Mouse (Mus musculus): ENCODE measurements around the gene Hs6st2. TPM values are rescaled to one million over a fixed set of nuclear protein-coding genes. Genes with fewer than 3 reads are reported as not detected.
A peak's percentile ranks its signal among the peaks of the same experiment; 100 is the strongest.

The Hs6st2 gene
- polyA plus RNA-seq, 1 experiment = not detected

DNA sequence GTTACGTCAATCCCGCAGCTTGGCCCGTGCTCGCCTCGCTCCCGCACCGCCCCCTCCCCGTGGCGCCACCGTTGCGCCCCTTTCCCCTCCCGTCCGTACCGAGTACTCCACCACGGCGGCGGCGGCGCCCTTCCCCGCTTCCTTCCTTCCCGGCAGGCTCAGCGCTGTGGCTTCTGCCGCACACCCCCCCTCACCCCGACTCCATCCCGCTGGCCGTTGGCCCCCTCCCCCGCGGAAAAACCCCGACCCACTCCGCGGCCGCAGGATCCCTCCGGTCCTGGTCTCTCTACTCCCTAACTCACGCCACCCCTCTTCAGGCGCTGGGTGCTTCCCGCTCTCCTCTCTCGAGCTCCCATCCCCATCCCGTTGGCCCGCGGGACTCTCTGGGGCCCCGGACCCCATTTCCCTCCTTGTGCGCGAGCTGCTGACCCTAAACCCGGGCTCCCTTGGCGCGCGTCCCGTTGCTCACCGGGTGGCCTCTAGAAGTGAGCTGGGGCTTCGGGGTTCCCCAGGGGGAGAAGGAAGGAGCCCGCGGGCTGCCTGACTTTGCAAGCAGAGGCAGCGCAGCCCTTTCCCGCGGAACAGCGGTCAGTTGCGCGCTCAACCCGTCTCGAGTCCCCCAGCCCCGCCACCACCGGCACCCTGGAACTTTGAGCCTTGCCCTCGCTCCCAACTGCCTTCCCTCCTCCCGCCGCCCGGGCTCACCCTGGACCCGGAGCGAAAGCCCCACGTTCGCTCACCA lies 1.1 kb downstream of the Hs6st2 start:
- H3K4me3 ChIP-seq (replicated peaks) = peak overlapping the region; percentile 70
- H3K4me1 ChIP-seq = peaks cover 4% of the 10 kb centered on the region; the same call in 1 of the 2 replicates
- peaks cover 22% of the 10 kb centered on the region for H3K9me3 ChIP-seq
- no peaks in the 10 kb centered on the region for H3K36me3 ChIP-seq (replicated peaks; ENCODE audit: low read length)
- peaks cover 54% of the 10 kb centered on the region for H3K27me3 ChIP-seq (replicated peaks)
- TF ChIP-seq GATA1 (IDR thresholded peaks at IDR 0.05; ENCODE audit: borderline replicate concordance, low read length) (no peak), FLI1 (IDR thresholded peaks at IDR 0.05; ENCODE audit: low read length) (no peak)

DNA sequence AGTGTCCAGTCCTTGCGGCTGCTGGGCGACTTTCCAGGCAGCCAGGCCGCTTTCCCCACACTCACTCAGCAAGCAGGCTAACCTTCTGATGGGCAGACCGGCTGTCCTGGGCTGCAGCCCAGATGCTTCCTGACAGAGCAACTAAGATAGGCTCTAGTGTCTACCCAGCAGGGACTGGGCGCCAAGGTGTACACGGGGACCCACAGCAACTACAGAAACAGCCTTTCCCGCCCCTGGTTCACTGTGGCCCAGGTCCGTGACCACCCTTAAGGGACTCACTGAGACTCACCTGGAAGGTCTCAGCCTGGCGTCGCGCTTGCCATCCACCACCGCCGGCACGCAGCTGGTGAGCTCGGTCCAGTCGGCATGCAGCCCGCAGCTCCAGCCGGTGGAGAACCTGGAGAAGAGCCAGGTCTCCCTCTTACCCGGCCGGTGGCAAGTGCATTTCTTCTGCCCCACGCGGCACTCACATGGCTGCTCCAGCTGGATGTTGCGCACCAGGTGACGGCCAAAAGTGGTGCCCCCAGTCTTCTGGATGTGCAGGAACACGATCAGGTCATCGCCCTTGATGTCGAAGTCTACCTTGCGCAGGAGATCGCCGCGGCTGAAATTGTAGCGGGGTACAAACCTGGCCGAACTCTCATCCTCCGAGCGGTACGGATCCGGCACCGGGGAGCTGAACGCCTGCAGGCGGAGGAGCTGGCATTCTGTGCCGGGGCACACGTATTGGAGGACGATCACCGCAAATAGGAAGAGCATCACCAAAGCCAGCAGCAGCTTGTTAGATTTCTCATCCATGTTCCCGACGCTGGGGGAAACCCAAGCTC lies 1.8 kb downstream of the Hs6st2 start:
- TF ChIP-seq GATA1 (IDR thresholded peaks at IDR 0.05; ENCODE audit: borderline replicate concordance, low read length) = no peak
- TF ChIP-seq FLI1 (IDR thresholded peaks at IDR 0.05; ENCODE audit: low read length) = no peak
- Histone ChIP-seq H3K4me1 (peaks cover 4% of the 10 kb centered on the region; the same call in 1 of the 2 replicates), H3K36me3 (replicated peaks; ENCODE audit: low read length) (no peaks in the 10 kb centered on the region), H3K9me3 (peaks cover 22% of the 10 kb centered on the region), H3K4me3 (replicated peaks) (peak overlapping the region; percentile 70), H3K27me3 (replicated peaks) (peaks cover 55% of the 10 kb centered on the region)

DNA sequence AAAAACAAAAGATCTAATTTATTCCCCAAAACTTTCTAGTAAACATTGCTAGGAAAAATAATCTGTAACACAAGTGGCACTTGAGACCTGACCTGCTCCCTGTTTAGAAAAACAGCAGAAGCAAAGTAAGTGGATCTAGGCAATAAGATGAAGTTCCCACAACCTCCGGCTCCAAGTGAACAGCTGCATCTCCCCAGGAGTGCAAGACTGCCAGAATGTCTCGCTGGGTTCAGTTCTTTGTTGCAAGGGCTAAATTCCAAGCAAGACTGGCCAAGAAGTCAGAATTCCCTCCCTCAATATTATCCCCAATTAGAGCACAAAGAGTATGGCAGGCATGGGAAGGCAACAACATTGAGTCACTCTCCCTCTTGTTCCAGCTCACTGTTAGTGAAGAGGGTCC lies 23.4 kb downstream of the Hs6st2 start:
- Histone ChIP-seq H3K4me3 (replicated peaks) (no peak overlapping the region), H3K27me3 (replicated peaks) (peaks cover 11% of the 10 kb centered on the region), H3K9me3 (no peaks in the 10 kb centered on the region), H3K36me3 (replicated peaks; ENCODE audit: low read length) (no peaks in the 10 kb centered on the region), H3K4me1 (no peaks in the 10 kb centered on the region)
- TF ChIP-seq GATA1 (IDR thresholded peaks at IDR 0.05; ENCODE audit: borderline replicate concordance, low read length) = no peak
- TF ChIP-seq FLI1 (IDR thresholded peaks at IDR 0.05; ENCODE audit: low read length) = no peak

DNA sequence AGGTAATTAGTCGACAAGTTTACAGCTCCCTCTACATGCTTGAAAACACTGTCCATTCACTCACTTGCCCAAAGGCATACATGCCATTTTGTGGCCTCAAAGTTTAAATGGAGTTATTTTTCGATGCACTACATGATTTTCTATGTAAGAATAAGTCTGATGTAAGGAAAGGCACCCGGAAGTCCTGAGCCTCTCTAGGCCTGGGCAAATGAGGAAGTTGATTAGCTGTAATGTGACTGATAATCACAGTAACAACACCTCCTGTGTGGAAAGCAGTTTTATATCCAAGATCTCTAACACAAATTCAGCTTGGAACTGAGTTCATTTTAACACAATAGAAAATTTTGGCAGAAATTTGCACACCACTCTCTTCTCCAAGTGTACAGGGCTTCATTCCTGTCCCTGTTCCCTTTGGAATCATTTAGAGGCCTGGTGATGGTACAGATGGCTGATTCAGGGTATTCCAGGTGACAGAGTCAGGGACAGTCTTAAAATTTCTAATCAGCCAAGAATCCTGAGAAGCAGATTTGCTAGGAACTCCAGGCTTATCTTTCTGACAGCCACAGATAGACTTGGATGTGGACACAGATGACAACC lies 38.9 kb downstream of the Hs6st2 start:
- Histone ChIP-seq H3K4me3 (replicated peaks) (no peak overlapping the region), H3K36me3 (replicated peaks; ENCODE audit: low read length) (no peaks in the 10 kb centered on the region), H3K9me3 (no peaks in the 10 kb centered on the region), H3K4me1 (no peaks in the 10 kb centered on the region), H3K27me3 (replicated peaks) (peaks cover 4% of the 10 kb centered on the region)
- TF ChIP-seq GATA1 (IDR thresholded peaks at IDR 0.05; ENCODE audit: borderline replicate concordance, low read length) (no peak), FLI1 (IDR thresholded peaks at IDR 0.05; ENCODE audit: low read length) (no peak)

DNA sequence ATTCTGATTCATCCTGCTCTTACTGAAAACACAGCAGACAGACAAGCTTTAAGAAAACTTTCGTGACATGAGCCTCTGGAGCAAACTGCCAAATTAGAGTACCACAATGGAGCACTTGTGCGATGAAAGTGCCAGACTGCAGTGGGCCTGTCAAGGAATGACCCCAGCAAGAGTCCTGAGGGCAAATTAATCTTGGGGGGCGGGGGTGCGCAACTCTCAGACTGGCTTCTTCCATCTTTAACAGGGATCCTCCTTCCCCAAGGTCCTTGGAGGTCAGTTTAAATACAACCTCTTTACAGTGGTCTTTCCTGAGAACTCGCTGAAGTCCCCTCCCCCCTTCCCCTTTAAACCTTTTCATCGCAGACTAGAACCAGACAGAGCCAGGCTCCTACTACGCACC lies 45.9 kb downstream of the Hs6st2 start:
- H3K27me3 ChIP-seq (replicated peaks) = peaks cover 4% of the 10 kb centered on the region
- no peaks in the 10 kb centered on the region for H3K4me1 ChIP-seq
- no peak overlapping the region for H3K4me3 ChIP-seq (replicated peaks)
- TF ChIP-seq GATA1 (IDR thresholded peaks at IDR 0.05; ENCODE audit: borderline replicate concordance, low read length) (no peak), FLI1 (IDR thresholded peaks at IDR 0.05; ENCODE audit: low read length) (no peak)
- H3K9me3 ChIP-seq = no peaks in the 10 kb centered on the region
- H3K36me3 ChIP-seq (replicated peaks; ENCODE audit: low read length) = no peaks in the 10 kb centered on the region

DNA sequence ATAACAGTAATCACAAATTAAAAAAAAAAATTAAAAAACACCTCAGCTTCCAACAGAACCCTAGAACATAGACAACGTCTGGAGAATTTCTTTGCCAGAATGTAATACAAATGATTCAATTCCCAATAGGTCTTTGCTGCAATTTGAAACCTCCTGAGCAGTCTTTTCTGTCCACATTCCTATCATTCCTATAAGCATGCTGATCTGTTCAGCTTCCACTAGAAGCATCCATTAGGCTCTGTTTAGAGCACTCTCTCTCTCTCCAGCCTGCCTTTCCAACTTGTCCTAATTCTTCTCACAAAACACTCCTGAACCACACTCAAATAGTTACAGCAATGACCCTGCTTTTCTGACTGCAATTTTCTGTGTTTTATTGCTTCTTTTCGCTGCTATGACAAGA lies 50.3 kb downstream of the Hs6st2 start:
- Histone ChIP-seq H3K36me3 (replicated peaks; ENCODE audit: low read length) (no peaks in the 10 kb centered on the region), H3K4me1 (no peaks in the 10 kb centered on the region), H3K27me3 (replicated peaks) (peaks cover 2% of the 10 kb centered on the region), H3K4me3 (replicated peaks) (no peak overlapping the region), H3K9me3 (no peaks in the 10 kb centered on the region)
- no peak for TF ChIP-seq FLI1 (IDR thresholded peaks at IDR 0.05; ENCODE audit: low read length)
- no peak for TF ChIP-seq GATA1 (IDR thresholded peaks at IDR 0.05; ENCODE audit: borderline replicate concordance, low read length)

DNA sequence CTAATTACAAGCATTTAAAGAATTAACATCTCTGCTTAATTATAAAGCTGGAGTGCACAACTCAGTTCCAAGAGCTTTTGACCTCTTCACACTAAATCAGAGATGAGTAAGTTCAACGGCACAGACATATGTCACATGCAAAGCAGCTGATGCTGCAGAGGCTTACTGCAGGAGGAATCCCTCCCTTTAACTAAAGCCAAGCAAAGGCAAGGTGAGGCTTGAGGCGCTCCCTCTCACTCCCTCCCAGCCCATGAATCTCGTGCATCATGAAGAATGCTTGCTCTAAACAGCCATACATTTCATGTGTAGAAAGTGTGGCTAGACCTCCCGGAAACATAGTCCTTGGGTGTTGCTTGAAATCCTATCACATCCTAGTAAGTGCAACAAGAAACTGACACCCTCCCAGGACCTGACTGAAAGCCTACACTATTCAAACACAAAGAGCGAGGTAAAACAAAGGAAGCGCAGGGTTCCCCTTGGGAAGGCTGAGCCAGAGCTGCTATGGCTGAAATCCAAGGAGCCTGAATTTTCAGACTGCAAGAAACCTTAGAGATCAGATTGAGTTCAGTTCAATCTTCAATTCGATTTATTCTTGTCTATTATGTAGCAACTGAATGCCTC lies 67.2 kb downstream of the Hs6st2 start:
- TF ChIP-seq GATA1 (IDR thresholded peaks at IDR 0.05; ENCODE audit: borderline replicate concordance, low read length) = no peak
- TF ChIP-seq FLI1 (IDR thresholded peaks at IDR 0.05; ENCODE audit: low read length) = no peak
- Histone ChIP-seq H3K9me3 (no peaks in the 10 kb centered on the region), H3K36me3 (replicated peaks; ENCODE audit: low read length) (no peaks in the 10 kb centered on the region), H3K4me1 (no peaks in the 10 kb centered on the region), H3K27me3 (replicated peaks) (peaks cover 5% of the 10 kb centered on the region), H3K4me3 (replicated peaks) (no peak overlapping the region)

DNA sequence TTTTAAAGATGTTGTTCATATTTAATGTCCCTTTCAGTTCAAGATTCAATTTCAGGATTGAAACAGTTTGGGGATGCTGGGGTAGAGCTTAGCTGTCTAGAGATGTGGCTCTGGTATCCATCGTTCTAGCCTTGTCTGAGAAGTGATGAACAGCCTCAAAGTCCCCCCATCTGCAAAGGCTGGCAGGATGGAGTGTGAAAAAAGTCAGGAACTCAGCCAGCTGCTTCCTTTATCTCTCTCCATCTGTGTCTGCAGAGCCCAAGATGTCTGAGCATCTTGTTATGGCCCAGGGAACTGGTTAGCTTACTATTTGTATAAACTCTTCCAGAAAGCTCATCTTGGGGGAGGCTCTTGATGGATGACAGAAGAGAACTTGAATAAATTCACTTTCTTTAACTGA lies 70.9 kb downstream of the Hs6st2 start:
- Histone ChIP-seq H3K9me3 (no peaks in the 10 kb centered on the region), H3K4me3 (replicated peaks) (no peak overlapping the region), H3K27me3 (replicated peaks) (peaks cover 8% of the 10 kb centered on the region), H3K36me3 (replicated peaks; ENCODE audit: low read length) (no peaks in the 10 kb centered on the region), H3K4me1 (no peaks in the 10 kb centered on the region)
- TF ChIP-seq FLI1 (IDR thresholded peaks at IDR 0.05; ENCODE audit: low read length) = no peak
- no peak for TF ChIP-seq GATA1 (IDR thresholded peaks at IDR 0.05; ENCODE audit: borderline replicate concordance, low read length)

DNA sequence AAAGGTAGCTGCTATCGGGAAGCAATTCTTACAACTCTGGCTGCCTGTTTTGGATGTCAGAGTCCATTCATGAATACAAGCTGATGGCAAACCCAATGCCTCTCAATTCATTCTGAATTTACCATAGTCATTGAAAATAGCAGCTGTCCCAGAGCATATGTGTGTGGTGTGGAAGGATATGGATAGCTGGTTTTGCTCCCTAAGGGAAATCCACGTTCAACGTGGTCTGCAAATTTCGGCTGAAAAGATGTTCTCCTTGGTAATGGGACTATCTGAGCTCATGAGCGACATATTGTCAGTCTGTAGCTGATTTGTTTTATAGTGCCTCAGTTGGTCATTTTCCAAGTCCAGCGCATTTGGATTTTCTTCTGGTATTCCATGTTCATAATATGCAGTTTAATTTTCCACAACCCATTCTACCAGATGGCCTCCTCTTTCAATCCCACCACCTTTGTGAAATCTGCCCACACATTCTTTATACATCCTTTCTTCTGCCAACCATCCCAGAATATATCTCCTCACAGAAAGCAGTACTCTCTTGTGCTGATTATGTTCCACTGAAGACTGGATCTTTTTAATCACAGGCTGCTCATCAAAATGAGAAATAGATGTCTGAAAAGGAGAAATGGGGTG lies 75.3 kb downstream of the Hs6st2 start:
- no peaks in the 10 kb centered on the region for H3K4me1 ChIP-seq
- TF ChIP-seq GATA1 (IDR thresholded peaks at IDR 0.05; ENCODE audit: borderline replicate concordance, low read length) (no peak), FLI1 (IDR thresholded peaks at IDR 0.05; ENCODE audit: low read length) (no peak)
- no peaks in the 10 kb centered on the region for H3K36me3 ChIP-seq (replicated peaks; ENCODE audit: low read length)
- H3K4me3 ChIP-seq (replicated peaks) = no peak overlapping the region
- H3K27me3 ChIP-seq (replicated peaks) = peaks cover 3% of the 10 kb centered on the region
- H3K9me3 ChIP-seq = no peaks in the 10 kb centered on the region

Data from megakaryocyte, embryonic 14.5 days (primary cell).